Mouse (Mus musculus): Measurements from ENCODE around the gene Iqcf4.
"Not testable (repeated sequence)": the region's sequence is repeated elsewhere in the genome, so short reads cannot be mapped to it uniquely, and the experiment has no call there.

Gene Iqcf4
- long read RNA-seq, experiment 1, result 0 reads
- long read RNA-seq, experiment 2, result 0 reads

DNA sequence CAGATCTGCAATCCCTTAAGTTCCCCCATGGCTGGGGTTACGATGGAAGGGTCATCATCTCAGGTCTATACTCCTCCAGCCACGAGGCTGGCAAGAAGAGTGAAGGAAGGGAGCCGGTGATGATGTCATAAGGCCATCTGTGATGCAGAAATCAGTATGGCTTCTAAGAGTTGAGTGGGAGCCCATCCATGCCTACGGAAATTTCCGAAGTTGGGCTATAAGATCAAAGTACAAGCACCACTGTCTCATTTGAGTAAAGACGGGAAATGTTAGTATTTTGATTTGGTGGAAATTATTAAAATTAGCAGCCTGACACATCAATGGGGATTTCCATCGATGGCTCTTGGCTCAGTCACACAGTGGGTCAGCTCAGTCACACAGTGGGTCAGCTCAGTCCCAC, at the start of gene Iqcf4:
Gene Iqcf4, minus strand, starts transcription at position 101 of the 400 bp plus-strand sequence.
- intact Hi-C loops (cut with DNase I), result no loop called here

DNA sequence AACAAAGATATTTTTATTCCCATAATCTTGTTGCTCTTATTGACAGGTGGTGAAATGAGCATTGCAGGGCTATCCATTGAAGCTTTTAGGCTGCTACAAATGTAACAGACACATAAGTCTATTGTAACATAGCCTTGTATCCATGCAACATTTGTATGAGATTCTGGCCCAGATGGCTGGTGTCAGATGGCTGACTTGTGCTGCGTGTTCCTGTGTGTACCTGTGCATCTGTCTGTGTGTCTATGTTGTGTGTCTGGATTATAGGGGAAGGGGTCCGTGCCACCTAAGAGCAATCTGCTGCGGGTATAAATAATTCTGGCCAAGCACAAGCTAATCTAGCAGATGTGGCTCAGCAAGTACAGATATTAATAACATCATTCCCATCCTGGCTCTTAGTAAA, 46.7 kb upstream of the Iqcf4 start:
- intact Hi-C loops (cut with DNase I), result no loop called here

GRCm38 (mm10) chr9:106616306-106616705, 45.5 kb upstream of the Iqcf4 start:
- intact Hi-C loops (cut with DNase I), result no loop called here

GRCm38 (mm10) chr9:106614616-106615015, 43.8 kb upstream of the Iqcf4 start:
- intact Hi-C loops (cut with DNase I), result no loop called here

GRCm38 (mm10) chr9:106613951-106614350, 43.2 kb upstream of the Iqcf4 start:
- intact Hi-C loops (cut with DNase I), result no loop called here

DNA sequence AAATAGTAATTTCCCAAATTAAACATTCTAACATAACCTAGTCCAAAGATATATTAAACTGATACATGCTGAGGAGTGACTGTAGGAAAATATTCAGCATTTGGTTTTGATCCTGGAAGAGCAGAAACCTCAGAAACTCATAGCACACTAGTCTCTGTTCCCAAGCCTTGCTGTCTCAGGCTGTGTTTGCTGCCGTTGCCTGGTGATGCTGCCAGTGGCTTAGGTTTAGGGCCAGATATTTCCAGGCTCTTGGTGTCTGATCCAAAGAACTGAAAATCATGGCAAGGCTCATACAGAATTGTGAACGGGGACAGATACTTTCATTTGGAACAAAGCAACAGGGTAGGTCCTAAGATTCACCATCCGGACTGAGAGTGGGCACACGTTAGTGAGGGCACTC, 39.9 kb upstream of the Iqcf4 start:
- intact Hi-C loops (cut with DNase I), result no loop called here

DNA sequence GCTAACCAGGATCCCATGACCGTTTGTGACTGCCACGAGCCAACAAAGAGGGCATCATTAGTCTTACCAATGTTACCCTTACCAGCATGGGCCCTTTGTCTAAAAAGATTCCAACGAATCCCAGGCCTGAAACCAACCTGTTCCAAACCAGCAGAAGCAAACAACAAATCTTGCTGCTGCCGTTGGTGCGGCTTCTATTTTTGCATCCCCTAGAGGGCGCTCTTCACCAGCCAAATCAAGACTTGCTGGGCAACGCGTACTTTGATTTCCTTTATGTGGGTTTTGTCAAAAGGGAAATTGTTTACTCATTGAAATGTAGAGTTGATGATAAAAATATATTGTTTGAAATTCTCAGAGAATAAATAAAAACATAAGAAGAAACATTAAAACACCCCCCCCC, 29.8 kb upstream of the Iqcf4 start:
- intact Hi-C loops (cut with DNase I), result loop anchor here (2.0 kb wide), 1 partner anchor 42 kb away; no protein-coding TSS in a partner anchor

DNA sequence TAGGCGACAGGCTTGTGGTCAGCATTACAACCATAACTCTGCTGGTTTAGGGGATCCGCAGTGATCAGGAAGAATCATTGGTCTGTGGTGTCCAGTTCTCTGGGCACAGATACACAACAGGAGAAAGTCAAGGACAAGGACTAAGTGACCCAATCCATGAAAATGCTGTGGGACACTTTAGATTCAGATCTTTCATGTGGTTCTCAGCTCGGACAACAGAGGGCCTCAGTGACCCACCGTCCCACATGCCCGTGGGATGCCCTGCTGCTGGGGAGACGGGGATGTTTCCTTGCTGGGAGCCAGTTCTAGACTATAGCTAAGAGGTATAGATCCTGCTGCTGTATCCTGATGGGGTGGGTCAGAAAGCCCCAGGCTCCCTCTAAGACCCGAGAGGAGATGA, 27.7 kb upstream of the Iqcf4 start:
- intact Hi-C loops (cut with DNase I), result no loop called here

DNA sequence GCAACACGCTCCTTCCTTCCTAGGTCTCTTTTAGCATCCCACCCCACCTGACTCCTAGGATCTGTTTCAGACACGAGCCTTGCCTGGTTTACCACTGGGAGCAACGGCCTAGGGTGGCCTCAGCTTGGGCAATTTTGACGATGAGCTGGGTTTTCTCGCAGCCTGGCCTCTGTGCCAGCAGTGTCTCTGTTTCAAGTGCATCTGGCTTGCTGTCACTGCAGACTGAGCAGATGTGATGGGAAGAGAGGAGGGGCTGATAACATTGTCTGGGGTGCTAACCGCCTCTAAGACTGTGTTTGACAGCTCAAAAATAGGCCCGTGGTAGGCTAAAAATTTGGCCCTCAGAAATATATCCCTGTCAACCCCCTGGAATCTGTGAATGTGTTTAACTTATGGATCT, 25.0 kb upstream of the Iqcf4 start:
- intact Hi-C loops (cut with DNase I), result no loop called here

GRCm38 (mm10) chr9:106595402-106595801, 24.6 kb upstream of the Iqcf4 start:
- intact Hi-C loops (cut with DNase I), result not testable (repeated sequence)

- intact Hi-C loops (cut with DNase I), result no loop called here
Measured at GRCm38 (mm10) chr9:106592158-106592557, 21.4 kb upstream of the Iqcf4 start.

GRCm38 (mm10) chr9:106582552-106582951, 11.8 kb upstream of the Iqcf4 start:
- intact Hi-C loops (cut with DNase I), result no loop called here

DNA sequence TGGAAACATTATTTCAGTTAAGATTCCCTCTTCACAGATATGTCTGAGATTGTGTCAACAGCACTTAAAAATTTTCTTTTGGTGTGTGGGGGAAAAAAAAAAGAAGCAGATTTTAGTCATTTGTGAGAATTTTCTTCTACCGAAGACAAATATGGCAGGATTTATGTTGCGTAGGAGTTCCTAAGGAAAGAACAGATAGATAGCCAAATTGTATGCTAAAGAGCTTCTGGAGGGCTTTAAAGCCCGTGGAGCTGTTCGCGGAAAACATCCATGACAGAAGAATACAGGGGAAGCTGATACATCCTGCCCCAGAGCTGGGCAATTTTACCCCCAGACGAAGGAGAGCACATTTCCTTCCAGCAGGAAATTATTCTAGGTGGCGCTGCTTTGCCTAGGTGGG, 9.2 kb upstream of the Iqcf4 start:
- intact Hi-C loops (cut with DNase I), result no loop called here

- intact Hi-C loops (cut with DNase I), result no loop called here
Measured at GRCm38 (mm10) chr9:106576112-106576511, 5.3 kb upstream of the Iqcf4 start.

DNA sequence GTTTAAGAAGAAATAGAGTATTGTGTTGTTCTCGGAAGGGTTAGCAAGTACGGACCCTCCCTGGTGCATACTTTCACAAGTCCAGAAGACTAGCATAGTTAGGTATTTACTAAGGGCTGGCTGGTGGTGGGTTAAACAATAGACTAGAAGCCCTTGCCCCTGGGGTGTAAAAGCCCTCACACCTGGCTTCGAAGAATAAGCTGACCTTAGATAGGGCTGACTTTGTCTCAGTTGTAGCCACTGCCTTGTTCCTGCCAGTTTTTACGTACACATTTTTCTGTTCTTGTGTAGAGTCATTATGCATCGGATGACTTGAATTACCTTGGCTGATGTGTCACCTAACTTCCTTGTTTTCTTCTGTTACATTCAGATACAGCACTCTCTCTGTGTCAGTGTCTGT, 2.6 kb upstream of the Iqcf4 start:
- intact Hi-C loops (cut with DNase I), result no loop called here

GRCm38 (mm10) chr9:106572186-106572585, 1.4 kb upstream of the Iqcf4 start:
- intact Hi-C loops (cut with DNase I), result no loop called here

DNA sequence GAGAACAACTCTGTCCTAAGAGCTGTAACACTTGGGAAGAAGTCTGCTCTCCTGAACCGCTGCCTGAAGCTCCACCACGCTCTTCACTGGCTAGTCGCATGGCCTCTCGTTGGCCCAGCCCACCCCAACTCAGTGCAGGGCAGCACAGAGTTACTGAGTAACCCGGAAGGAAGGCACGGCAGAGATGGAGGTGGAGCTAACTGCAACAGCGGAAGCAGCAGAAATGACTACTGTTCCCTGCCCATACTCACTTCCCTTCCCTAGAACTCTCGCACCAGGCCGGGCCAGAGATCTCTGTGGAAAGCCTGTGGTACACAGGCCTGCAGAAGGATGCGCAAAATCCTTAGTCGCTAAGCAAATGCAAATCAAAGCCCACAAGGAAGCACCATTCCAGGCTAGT, 4.4 kb downstream of the Iqcf4 start:
- intact Hi-C loops (cut with DNase I), result no loop called here

DNA sequence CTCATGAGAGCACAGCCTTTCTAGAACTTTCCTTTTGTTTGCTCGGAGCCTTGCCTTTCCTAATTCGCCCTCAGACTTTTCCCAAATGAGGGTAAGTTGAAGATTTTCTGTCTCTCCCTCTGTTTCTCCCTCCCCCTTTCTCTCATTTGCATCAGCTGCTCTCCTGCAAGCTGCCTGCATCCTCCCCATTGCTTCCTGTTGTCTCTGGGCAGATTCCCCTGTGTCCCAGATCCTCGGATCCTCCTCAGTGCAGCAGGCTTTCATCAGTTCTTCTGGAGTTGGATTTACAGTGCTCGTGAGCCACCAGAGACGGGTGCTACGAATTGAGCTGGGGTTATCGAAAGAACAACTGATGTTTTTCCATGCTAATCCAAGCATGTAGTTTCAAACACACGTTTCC, 6.8 kb downstream of the Iqcf4 start:
- intact Hi-C loops (cut with DNase I), result no loop called here

DNA sequence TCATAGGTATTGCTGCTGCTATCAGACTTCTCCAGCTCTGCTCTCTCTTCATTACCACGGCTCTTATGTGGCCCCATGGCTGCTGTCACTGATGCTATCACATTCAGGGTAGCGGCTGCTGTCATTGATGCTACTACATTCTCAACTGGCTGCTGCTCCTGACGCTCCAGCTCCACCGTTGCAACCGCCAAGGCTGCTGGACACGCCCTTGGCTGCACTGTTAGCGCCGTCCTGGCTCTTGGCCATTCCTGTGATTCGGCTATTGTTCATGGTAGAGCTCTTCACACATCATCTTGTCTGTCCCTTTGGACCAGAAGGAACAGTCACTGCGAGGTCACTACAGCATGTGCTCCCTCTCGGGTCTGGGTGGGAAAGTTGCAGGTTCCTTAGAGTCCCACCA, 8.5 kb downstream of the Iqcf4 start:
- intact Hi-C loops (cut with DNase I), result no loop called here

DNA sequence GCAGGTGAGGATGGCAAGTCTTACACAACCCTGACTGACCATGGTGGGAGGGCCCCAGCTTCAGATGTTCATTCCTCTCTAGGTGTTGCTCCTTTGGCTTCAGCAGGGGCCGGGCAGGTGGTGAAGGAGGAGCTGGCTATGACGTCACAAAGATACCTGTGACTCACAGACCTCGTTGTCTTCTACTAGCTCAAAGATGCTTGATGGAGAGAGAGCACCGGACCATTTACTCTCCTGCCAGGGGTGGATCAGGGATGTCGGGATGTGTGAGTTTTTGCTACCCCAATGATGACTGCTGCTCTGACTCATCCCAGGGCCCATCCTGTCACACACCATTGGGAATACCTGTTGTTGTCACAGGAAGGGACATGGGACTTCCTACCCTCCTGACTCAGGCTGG, 9.3 kb downstream of the Iqcf4 start, which contains the start of gene Iqcf3:
Gene Iqcf3, minus strand, starts transcription at position 101 of the 400 bp plus-strand sequence.
- intact Hi-C loops (cut with DNase I), result no loop called here

- intact Hi-C loops (cut with DNase I), result loop anchor here (10.0 kb wide), 1 partner anchor 110 kb away; no protein-coding TSS in a partner anchor
Measured at GRCm38 (mm10) chr9:106534975-106535374, 35.8 kb downstream of the Iqcf4 start.

DNA sequence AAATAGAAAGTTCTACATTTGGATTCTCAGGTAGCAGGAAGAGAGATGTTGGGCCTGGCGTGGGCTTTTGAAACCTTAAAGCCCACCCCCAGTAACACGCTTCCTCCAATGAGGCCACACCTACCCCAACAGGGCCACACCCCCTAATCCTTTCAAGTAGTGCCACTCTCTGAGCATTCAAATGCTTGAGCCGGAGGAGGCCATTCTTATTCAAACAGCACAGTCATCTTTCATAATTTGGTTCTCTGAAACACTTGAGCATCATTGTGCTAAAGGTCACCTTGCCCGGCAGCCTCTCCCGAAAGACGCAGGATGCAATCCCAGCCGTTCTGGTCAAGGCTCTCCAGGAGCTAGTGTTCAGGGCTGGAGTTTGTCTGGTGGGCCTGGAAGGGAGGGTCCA, 36.5 kb downstream of the Iqcf4 start:
- intact Hi-C loops (cut with DNase I), result loop anchor here (10.0 kb wide), 1 partner anchor 111 kb away; no protein-coding TSS in a partner anchor

DNA sequence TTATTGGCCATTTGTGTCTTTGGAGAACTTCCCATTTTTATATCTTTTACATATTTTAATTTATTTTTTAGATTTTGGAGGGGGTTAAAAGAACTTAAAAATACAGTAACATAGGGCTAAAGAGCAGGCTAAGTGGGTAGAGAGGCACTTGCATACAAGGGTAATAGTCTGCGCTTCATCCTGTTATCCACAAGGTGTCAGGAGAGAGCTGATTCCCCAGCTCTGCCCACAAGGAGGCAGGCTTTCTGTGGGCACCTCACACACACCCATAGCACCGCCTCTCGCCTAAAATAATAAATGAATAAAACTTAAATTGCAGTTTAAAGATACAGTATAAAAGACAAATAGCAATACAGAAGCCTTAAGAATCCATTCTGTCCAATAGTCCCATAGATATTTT, 39.0 kb downstream of the Iqcf4 start:
- intact Hi-C loops (cut with DNase I), result loop anchor here (10.0 kb wide), 1 partner anchor 113 kb away; no protein-coding TSS in a partner anchor

- intact Hi-C loops (cut with DNase I), result no loop called here
Measured at GRCm38 (mm10) chr9:106519909-106520308, 50.9 kb downstream of the Iqcf4 start.
